Mouse (Mus musculus) myocyte (in vitro differentiated cells): ENCODE results near the gene Kdm4b. TPM values are rescaled to one million over a fixed set of nuclear protein-coding genes. Genes with fewer than 3 reads are reported as not detected.

Experiments used
- H3K27me3 ChIP-seq: one replicate; pipeline ENCODE4 v1.6.1; 2011; ENCODE audit not compliant: control insufficient read depth, insufficient read depth, insufficient read length
- H3K36me3 ChIP-seq: one replicate; pipeline ENCODE4 v1.6.1; 2011; ENCODE audit not compliant: control insufficient read depth, insufficient read depth
- H3K4me2 ChIP-seq: one replicate; pipeline ENCODE4 v1.6.1; 2011; ENCODE audit warnings: low read depth, control low read depth
- H3K4me3 ChIP-seq: one replicate; pipeline ENCODE4 v1.5.1; 2011; ENCODE audit warnings: mild to moderate bottlenecking, control low read depth, moderate library complexity
- H3K79me2 ChIP-seq: one replicate; pipeline ENCODE4 v1.6.1; 2011; ENCODE audit not compliant: control insufficient read depth, insufficient read depth
- H3ac ChIP-seq: one replicate; pipeline ENCODE4 v1.6.1; 2011; ENCODE audit not compliant: control insufficient read depth, insufficient read length
- CEBPB ChIP-seq: IDR thresholded peaks from 2 replicates; pipeline ENCODE4 v1.6.1; 2011; ENCODE audit warnings: mild to moderate bottlenecking, moderate library complexity; ENCODE audit not compliant: poor library complexity, insufficient read depth, severe bottlenecking
- E2F4 ChIP-seq: IDR thresholded peaks from one replicate; pipeline ENCODE4 v1.6.1; 2011; ENCODE audit warnings: mild to moderate bottlenecking, control low read depth, moderate library complexity; ENCODE audit not compliant: insufficient read depth
- MAX ChIP-seq: IDR thresholded peaks from one replicate; pipeline ENCODE4 v1.6.1; 2011; ENCODE audit warnings: low read depth, mild to moderate bottlenecking, control low read depth
- MYOD1 ChIP-seq, 3 experiments: IDR thresholded peaks; one replicate each; pipeline ENCODE4 v1.6.1; 2011; ENCODE audit warnings: control low read depth in 2 of 3, low read depth in 2 of 3, mild to moderate bottlenecking in 2 of 3, moderate library complexity in 1 of 3; ENCODE audit not compliant: insufficient read length in 2 of 3, control insufficient read depth in 1 of 3
- MYOG ChIP-seq, 3 experiments: IDR thresholded peaks; one replicate each; pipeline ENCODE4 v1.6.1; 2011; ENCODE audit warnings: control low read depth in 2 of 3, low read depth in 2 of 3, mild to moderate bottlenecking in 2 of 3; ENCODE audit not compliant: insufficient read length in 2 of 3, control insufficient read depth in 1 of 3, insufficient read depth in 1 of 3
- POLR2A ChIP-seq: IDR thresholded peaks from one replicate; pipeline ENCODE4 v1.6.1; 2011; ENCODE audit warnings: low read depth, mild to moderate bottlenecking, control low read depth, moderate library complexity; ENCODE audit not compliant: insufficient read length
- POLR2AphosphoS2 ChIP-seq: IDR thresholded peaks from one replicate; pipeline ENCODE4 v1.6.1; 2011; ENCODE audit warnings: low read depth, control low read depth; ENCODE audit not compliant: insufficient read length
- REST ChIP-seq: IDR thresholded peaks from one replicate; pipeline ENCODE4 v1.6.1; 2011; ENCODE audit warnings: mild to moderate bottlenecking, control low read depth, moderate library complexity; ENCODE audit not compliant: insufficient read depth, insufficient read length
- SRF ChIP-seq: IDR thresholded peaks from one replicate; pipeline ENCODE4 v1.6.1; 2011; ENCODE audit warnings: low read depth; ENCODE audit not compliant: control insufficient read depth, insufficient read length
- TCF12 ChIP-seq: IDR thresholded peaks from one replicate; pipeline ENCODE4 v1.6.1; 2011; ENCODE audit warnings: mild to moderate bottlenecking, control low read depth; ENCODE audit not compliant: poor library complexity, insufficient read depth, severe bottlenecking
- TCF3 ChIP-seq: IDR thresholded peaks from one replicate; pipeline ENCODE4 v1.6.1; 2011; ENCODE audit warnings: low read depth, control low read depth; ENCODE audit not compliant: insufficient read length
- USF1 ChIP-seq: IDR thresholded peaks from one replicate; pipeline ENCODE4 v1.6.1; 2011; ENCODE audit warnings: low read depth, mild to moderate bottlenecking, control low read depth, moderate library complexity
- polyA plus RNA-seq: library from polyadenylated mRNA; unstranded; fragments of >200 nt; fragmentation: generic; extraction: Trizol; gene quantifications from one replicate; pipeline ENCODE4 v1.2.1, GENCODE M21; 2012; ENCODE audit warnings: missing spikeins

The Kdm4b gene
- polyA plus RNA-seq, 1 experiment, result 31.3 TPM

DNA sequence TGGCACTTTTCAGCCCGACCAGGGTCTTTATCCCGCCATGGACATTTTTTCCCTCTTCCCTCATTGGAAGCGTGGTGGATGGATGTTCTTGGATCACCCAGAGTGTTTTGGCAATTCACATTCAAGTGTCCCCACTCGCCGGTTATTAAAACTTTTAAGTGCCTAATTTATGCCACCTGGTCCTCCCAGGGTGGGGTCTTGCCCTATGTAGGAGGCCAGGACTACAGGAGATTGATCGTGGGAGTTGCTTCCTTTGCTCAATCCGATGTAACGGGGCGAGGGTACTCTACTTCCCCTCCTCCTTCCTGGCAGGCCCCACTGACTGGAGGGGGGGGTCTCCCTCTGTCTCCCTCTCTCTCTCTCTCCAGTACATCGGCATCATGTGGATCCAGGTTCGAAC lies 21.1 kb upstream of the Kdm4b start:
- no peaks in the 10 kb centered on the region for H3K36me3 ChIP-seq
- TF ChIP-seq REST, result no peak
- no peak for TF ChIP-seq POLR2A
- no peak for TF ChIP-seq SRF
- no peak for TF ChIP-seq CEBPB
- H3K4me3 ChIP-seq, result peak overlapping the region; percentile 83
- peaks cover 35% of the 10 kb centered on the region for H3K79me2 ChIP-seq
- H3ac ChIP-seq, result peak overlapping the region; percentile 5
- peak overlapping the region; percentile 91 for H3K4me2 ChIP-seq
- no peaks in the 10 kb centered on the region for H3K27me3 ChIP-seq

DNA sequence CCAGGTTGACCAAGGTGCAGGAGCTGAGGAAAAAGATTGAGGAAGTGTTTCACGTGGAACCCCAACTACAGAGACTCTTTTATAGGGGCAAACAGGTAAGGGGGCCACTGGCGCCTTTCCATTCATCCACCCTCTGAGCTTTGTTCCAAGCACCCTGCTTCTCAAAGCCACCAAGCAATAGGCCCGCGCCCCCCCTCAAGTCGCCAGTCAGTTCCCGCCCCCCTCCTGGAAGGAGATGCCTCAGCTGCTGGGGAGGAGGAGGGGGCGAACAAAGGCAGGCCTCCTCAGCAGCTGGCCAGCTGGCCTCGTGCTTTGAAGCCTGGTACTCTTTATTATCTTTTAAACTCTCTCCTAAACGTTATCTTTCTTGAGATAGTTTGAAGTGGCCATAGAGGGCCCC lies 20.7 kb upstream of the Kdm4b start:
- TF ChIP-seq USF1 (no peak), TCF3 (no peak), TCF12 (no peak), MYOG (IDR thresholded peaks at IDR 0.05; ENCODE audit: control insufficient read depth in 1 of 3, insufficient read depth in 1 of 3, insufficient read length in 2 of 3, low read depth in 2 of 3) (peak in 1 of 3 experiments; percentile 42), POLR2A (no peak), MYOD1 (IDR thresholded peaks at IDR 0.05; ENCODE audit: control insufficient read depth in 1 of 3, insufficient read length in 2 of 3, low read depth in 2 of 3) (peak in 1 of 3 experiments; percentile 39)
- peaks cover under 1% of the 10 kb centered on the region for H3K36me3 ChIP-seq
- no peak overlapping the region for H3ac ChIP-seq
- H3K4me2 ChIP-seq, result peak overlapping the region; percentile 91
- H3K27me3 ChIP-seq, result no peaks in the 10 kb centered on the region
- peaks cover 35% of the 10 kb centered on the region for H3K79me2 ChIP-seq
- H3K4me3 ChIP-seq, result peak overlapping the region; percentile 83

DNA sequence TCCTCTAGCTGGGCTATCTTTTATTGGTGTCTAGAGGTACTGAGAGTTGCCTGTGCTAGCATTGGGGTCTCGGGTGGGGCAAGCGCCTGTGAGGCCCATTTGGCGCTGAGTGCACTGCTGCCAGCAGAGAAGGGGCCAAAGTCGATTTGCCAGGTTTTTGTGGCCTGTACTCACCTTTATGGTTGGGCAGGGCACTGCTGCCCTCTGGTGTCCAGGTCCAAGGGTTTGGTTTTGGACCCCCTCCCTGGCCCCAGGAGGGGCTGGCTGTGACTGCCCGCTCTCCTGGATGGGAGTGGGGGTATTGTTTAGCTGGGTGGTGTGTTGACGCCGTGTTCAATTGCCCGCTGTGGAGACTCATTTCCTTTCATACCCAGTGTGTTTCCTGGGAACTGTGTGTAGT lies 20.0 kb upstream of the Kdm4b start:
- Histone ChIP-seq H3K36me3 (peaks cover 5% of the 10 kb centered on the region), H3K27me3 (no peaks in the 10 kb centered on the region), H3K79me2 (peaks cover 35% of the 10 kb centered on the region), H3K4me3 (peak overlapping the region; percentile 83), H3ac (no peak overlapping the region), H3K4me2 (peak overlapping the region; percentile 91)
- TF ChIP-seq POLR2A (no peak), TCF12 (no peak), CEBPB (no peak), MYOD1 (IDR thresholded peaks at IDR 0.05; ENCODE audit: control insufficient read depth in 1 of 3, insufficient read length in 2 of 3, low read depth in 2 of 3) (no peak), MYOG (IDR thresholded peaks at IDR 0.05; ENCODE audit: control insufficient read depth in 1 of 3, insufficient read depth in 1 of 3, insufficient read length in 2 of 3, low read depth in 2 of 3) (no peak), SRF (no peak), TCF3 (no peak), E2F4 (no peak), POLR2AphosphoS2 (no peak), USF1 (no peak), REST (no peak), MAX (no peak)

DNA sequence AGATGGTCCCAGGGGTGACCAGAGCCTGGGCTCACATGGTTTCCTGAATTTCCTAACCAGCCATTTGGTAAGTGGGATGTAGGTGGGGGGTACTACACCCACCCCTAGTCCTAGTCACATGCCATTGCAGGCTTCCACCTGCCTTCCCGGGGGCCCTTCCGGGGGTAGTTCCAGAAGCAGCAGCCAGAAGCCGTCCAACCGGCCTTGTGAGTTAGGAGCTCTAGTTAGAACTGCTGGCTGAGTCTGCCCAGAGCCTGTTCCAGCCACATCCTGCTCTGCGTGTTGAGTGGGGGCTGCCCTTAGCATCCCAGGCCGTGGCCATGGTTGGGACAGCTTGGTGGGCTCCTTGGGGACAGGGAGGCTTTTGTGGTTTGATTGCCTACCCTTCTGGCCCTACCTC lies 17.8 kb upstream of the Kdm4b start:
- H3ac ChIP-seq, result no peak overlapping the region
- no peaks in the 10 kb centered on the region for H3K27me3 ChIP-seq
- TF ChIP-seq REST, result no peak
- no peak for TF ChIP-seq SRF
- TF ChIP-seq TCF12, result no peak
- TF ChIP-seq CEBPB, result no peak
- no peak for TF ChIP-seq MYOD1 (IDR thresholded peaks at IDR 0.05; ENCODE audit: control insufficient read depth in 1 of 3, insufficient read length in 2 of 3, low read depth in 2 of 3)
- TF ChIP-seq TCF3, result no peak
- no peak for TF ChIP-seq MAX
- TF ChIP-seq MYOG (IDR thresholded peaks at IDR 0.05; ENCODE audit: control insufficient read depth in 1 of 3, insufficient read depth in 1 of 3, insufficient read length in 2 of 3, low read depth in 2 of 3), result no peak
- no peak for TF ChIP-seq USF1
- TF ChIP-seq E2F4, result no peak
- H3K79me2 ChIP-seq, result peaks cover 35% of the 10 kb centered on the region
- H3K4me2 ChIP-seq, result no peak overlapping the region
- H3K36me3 ChIP-seq, result peaks cover 5% of the 10 kb centered on the region
- H3K4me3 ChIP-seq, result no peak overlapping the region

DNA sequence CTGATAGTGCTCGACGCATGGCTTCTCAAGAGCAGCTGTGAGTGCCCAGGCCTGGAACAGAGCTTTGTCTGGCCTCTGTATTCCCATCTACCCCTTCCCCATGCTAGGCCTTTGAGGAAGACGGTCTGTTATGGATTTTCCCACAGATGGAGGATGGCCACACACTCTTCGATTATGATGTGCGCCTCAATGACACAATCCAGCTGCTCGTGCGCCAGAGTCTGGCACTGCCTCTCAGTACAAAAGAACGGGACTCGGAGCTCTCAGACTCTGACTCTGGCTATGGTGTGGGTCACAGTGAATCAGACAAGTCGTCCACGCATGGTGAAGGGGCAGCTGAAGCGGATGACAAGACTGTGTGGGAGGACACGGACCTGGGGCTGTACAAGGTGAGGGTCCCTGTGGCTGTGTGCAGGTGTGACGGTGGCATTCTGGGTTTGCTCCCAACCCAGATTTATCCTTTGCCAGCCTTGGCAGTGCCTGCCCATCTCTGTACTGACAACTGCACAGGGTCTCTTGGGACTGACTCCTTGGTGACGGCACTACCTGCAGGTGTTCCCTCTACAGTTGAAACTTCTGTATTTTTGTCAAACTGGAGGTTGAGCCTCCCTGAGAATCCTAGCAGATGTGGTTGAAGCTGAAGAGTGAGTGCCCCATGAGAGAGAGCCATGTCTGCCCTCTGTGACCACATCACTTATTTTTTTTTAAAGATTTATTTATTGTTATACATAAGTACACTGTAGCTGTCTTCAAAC lies 16.5 kb upstream of the Kdm4b start:
- H3K79me2 ChIP-seq, result peaks cover 33% of the 10 kb centered on the region
- H3K27me3 ChIP-seq, result no peaks in the 10 kb centered on the region
- H3K36me3 ChIP-seq, result peaks cover 5% of the 10 kb centered on the region
- no peak overlapping the region for H3K4me3 ChIP-seq
- no peak overlapping the region for H3K4me2 ChIP-seq
- H3ac ChIP-seq, result no peak overlapping the region
- TF ChIP-seq MYOD1 (IDR thresholded peaks at IDR 0.05; ENCODE audit: control insufficient read depth in 1 of 3, insufficient read length in 2 of 3, low read depth in 2 of 3) (no peak), E2F4 (no peak)
